Mouse (Mus musculus): Measurements from ENCODE around the gene Flrt2. TPM values are rescaled to one million over a fixed set of nuclear protein-coding genes. Genes with fewer than 3 reads are reported as not detected.

The Flrt2 gene
- polyA plus RNA-seq, 1 experiment from 2014 or later: 19.9 TPM

- no peak for ATAC-seq (ENCODE audit: insufficient read depth, low FRiP score)
- H3K4me3 ChIP-seq (replicated peaks; ENCODE audit: low read length): no peak overlapping the region
- no peak overlapping the region for H3K4me2 ChIP-seq (ENCODE audit: low read depth, low read length)
- no peaks in the 10 kb centered on the region for H3K9me3 ChIP-seq (replicated peaks; ENCODE audit: control insufficient read depth, low read length)
- H3K9ac ChIP-seq (ENCODE audit: low read length): no peak overlapping the region
- no peak overlapping the region for H3K27ac ChIP-seq (ENCODE audit: low read length)
- no peaks in the 10 kb centered on the region for H3K27me3 ChIP-seq (ENCODE audit: control insufficient read depth, insufficient read depth, low read length)
- H3K4me1 ChIP-seq (ENCODE audit: control insufficient read depth, insufficient read depth, low read length): no peaks in the 10 kb centered on the region
- no peaks in the 10 kb centered on the region for H3K36me3 ChIP-seq (ENCODE audit: control insufficient read depth, insufficient read depth, low read length)
Measured at GRCm38 (mm10) chr12:95816660-95817059, 124.6 kb downstream of the Flrt2 start.

Data from stomach, embryonic 16.5 days (tissue).